Mouse (Mus musculus) liver, adult 2 months (tissue): ENCODE results near the gene Ebp.

ENCODE experiments used
- CTCF ChIP-seq: fragments of 200-500 bp; IDR thresholded peaks from 2 replicates; pipeline ENCODE4 v1.5.1; 2011; ENCODE audit warnings: low read depth, low read length, control low read depth
- POLR2A ChIP-seq: fragments of 200-500 bp; IDR thresholded peaks from 2 replicates; pipeline ENCODE4 v1.6.1; 2011; ENCODE audit warnings: low read length, control low read depth; ENCODE audit not compliant: insufficient read depth; ENCODE audit errors: extremely low read depth

- TF ChIP-seq POLR2A (no peak), CTCF (no peak)
Observed at GRCm38 (mm10) chrX:8167716-8168647, 25.3 kb downstream of the Ebp start.
